Mouse (Mus musculus) MEL (cell line): ENCODE results near the gene B9d1. TPM values are rescaled to one million over a fixed set of nuclear protein-coding genes. Genes with fewer than 3 reads are reported as not detected.

Source experiments
- DNase-seq: peaks from one replicate; pipeline ENCODE4 v3.0.0; 2011; ENCODE audit warnings: low read depth, low spot score
- H3K27ac ChIP-seq: 2 replicates; pipeline ENCODE4 v1.5.1; 2012; ENCODE audit warnings: low read depth, mild to moderate bottlenecking, control low read depth, low read length, moderate library complexity; ENCODE audit not compliant: control insufficient read depth
- H3K27me3 ChIP-seq, 2 experiments: fragments of 150-350 bp in 1 of 2; sonication (generic) in 1 of 2; 2 replicates each; pipeline ENCODE4 v1.6.1; 2012; ENCODE audit warnings: low read length in 2 of 2, mild to moderate bottlenecking in 2 of 2, improper control_type of control experiment in 1 of 2, moderate library complexity in 1 of 2; ENCODE audit not compliant: insufficient read depth in 2 of 2, control insufficient read depth in 1 of 2
- H3K36me3 ChIP-seq, 2 experiments: 2 replicates each; pipeline ENCODE4 v1.6.1; 2012 to 2014; ENCODE audit warnings: low read length in 2 of 2, improper control_type of control experiment in 1 of 2, inconsistent platforms in 1 of 2, mild to moderate bottlenecking in 1 of 2; ENCODE audit not compliant: insufficient read depth in 2 of 2, control insufficient read depth in 1 of 2
- H3K4me1 ChIP-seq, 2 experiments: fragments of 150-350 bp in 1 of 2; sonication (generic) in 1 of 2; 2 replicates each; pipeline ENCODE4 v1.6.1; 2012; ENCODE audit warnings: low read length in 2 of 2, improper control_type of control experiment in 1 of 2, mild to moderate bottlenecking in 1 of 2; ENCODE audit not compliant: insufficient read depth in 2 of 2, control insufficient read depth in 1 of 2
- H3K4me3 ChIP-seq, 2 experiments: fragments of 150-350 bp in 1 of 2; sonication (generic) in 1 of 2; 2 replicates each; pipeline ENCODE4 v1.5.1; 2012; ENCODE audit warnings: low read depth in 2 of 2, low read length in 2 of 2, mild to moderate bottlenecking in 2 of 2, moderate library complexity in 2 of 2, control low read depth in 1 of 2, improper control_type of control experiment in 1 of 2; ENCODE audit not compliant: control insufficient read depth in 1 of 2, insufficient read depth in 1 of 2
- H3K79me2 ChIP-seq: 2 replicates; pipeline ENCODE4 v1.6.1; 2012; ENCODE audit warnings: mild to moderate bottlenecking, low read length, moderate library complexity; ENCODE audit not compliant: control insufficient read depth, poor library complexity, insufficient read depth
- H3K9ac ChIP-seq: 2 replicates; pipeline ENCODE4 v1.6.1; 2012; ENCODE audit warnings: low read depth, mild to moderate bottlenecking, control low read depth, low read length, moderate library complexity; ENCODE audit not compliant: control insufficient read depth, poor library complexity, severe bottlenecking
- H3K9me3 ChIP-seq: fragments of 150-350 bp; sonication (generic); replicated peaks from 2 replicates; pipeline ENCODE4 v1.6.1; 2012; ENCODE audit warnings: mild to moderate bottlenecking, low read length, improper control_type of control experiment, moderate library complexity; ENCODE audit not compliant: insufficient read depth
- CHD1 ChIP-seq: IDR thresholded peaks from 2 replicates; pipeline ENCODE4 v1.6.1; 2012; ENCODE audit warnings: low read depth, mild to moderate bottlenecking, inconsistent platforms, low read length, improper control_type of control experiment
- CTCF ChIP-seq, 3 experiments: IDR thresholded peaks in 2 of 3; conservative IDR thresholded peaks in 1 of 3; 2 replicates each; pipeline ENCODE4 v1.5.1; 2011 to 2012; ENCODE audit warnings: low read length in 3 of 3, low read depth in 2 of 3, mild to moderate bottlenecking in 2 of 3, improper control_type of control experiment in 1 of 3, inconsistent platforms in 1 of 3, mixed read lengths in 1 of 3, moderate library complexity in 1 of 3; ENCODE audit not compliant: control insufficient read depth in 1 of 3, insufficient read depth in 1 of 3, poor library complexity in 1 of 3, severe bottlenecking in 1 of 3
- GABPA ChIP-seq: IDR thresholded peaks from 2 replicates; pipeline ENCODE4 v1.6.1; 2012; ENCODE audit warnings: low read depth, mild to moderate bottlenecking, inconsistent platforms, low read length, improper control_type of control experiment, moderate library complexity
- GATA1 ChIP-seq: IDR thresholded peaks from 2 replicates; pipeline ENCODE4 v1.6.1; 2011; ENCODE audit warnings: low read depth, low read length, improper control_type of control experiment
- MAFK ChIP-seq: IDR thresholded peaks from 2 replicates; pipeline ENCODE4 v1.6.1; 2011; ENCODE audit warnings: low read depth, mild to moderate bottlenecking, low read length, improper control_type of control experiment, borderline replicate concordance
- MAZ ChIP-seq: IDR thresholded peaks from 2 replicates; pipeline ENCODE4 v1.6.1; 2012; ENCODE audit warnings: low read depth, mild to moderate bottlenecking, inconsistent platforms, low read length, improper control_type of control experiment
- MYB ChIP-seq: IDR thresholded peaks from 2 replicates; pipeline ENCODE4 v1.6.1; 2011; ENCODE audit warnings: mild to moderate bottlenecking, low read depth, low read length, improper control_type of control experiment
- MYC ChIP-seq: IDR thresholded peaks from 2 replicates; pipeline ENCODE4 v1.6.1; 2011; ENCODE audit warnings: low read depth, mild to moderate bottlenecking, low read length, improper control_type of control experiment, moderate library complexity
- NELFE ChIP-seq: IDR thresholded peaks from 2 replicates; pipeline ENCODE4 v1.6.1; 2011; ENCODE audit warnings: low read depth, low read length, improper control_type of control experiment
- POLR2AphosphoS2 ChIP-seq: IDR thresholded peaks from 2 replicates; pipeline ENCODE4 v1.6.1; 2011; ENCODE audit warnings: low read length, improper control_type of control experiment
- POLR2AphosphoS5 ChIP-seq: IDR thresholded peaks from 2 replicates; pipeline ENCODE4 v1.6.1; 2012; ENCODE audit warnings: low read depth, borderline replicate concordance, mild to moderate bottlenecking, inconsistent platforms, low read length, moderate library complexity, mixed read lengths
- SIN3A ChIP-seq: IDR thresholded peaks from 2 replicates; pipeline ENCODE4 v1.6.1; 2012; ENCODE audit warnings: low read length, improper control_type of control experiment, inconsistent platforms
- SMC3 ChIP-seq: IDR thresholded peaks from 2 replicates; pipeline ENCODE4 v1.6.1; 2011; ENCODE audit warnings: low read depth, low read length, improper control_type of control experiment
- TCF12 ChIP-seq: IDR thresholded peaks from 2 replicates; pipeline ENCODE4 v1.6.1; 2014; ENCODE audit warnings: low read depth, mild to moderate bottlenecking, inconsistent platforms, low read length, improper control_type of control experiment, moderate library complexity
- UBTF ChIP-seq: IDR thresholded peaks from 2 replicates; pipeline ENCODE4 v1.6.1; 2012; ENCODE audit warnings: low read depth, mild to moderate bottlenecking, inconsistent platforms, low read length, improper control_type of control experiment, moderate library complexity, borderline replicate concordance; ENCODE audit not compliant: insufficient read depth
- USF1 ChIP-seq: IDR thresholded peaks from 2 replicates; pipeline ENCODE4 v1.6.1; 2014; ENCODE audit warnings: low read depth, mild to moderate bottlenecking, inconsistent platforms, low read length, improper control_type of control experiment, moderate library complexity
- ZNF384 ChIP-seq: IDR thresholded peaks from 2 replicates; pipeline ENCODE4 v1.6.1; 2012; ENCODE audit warnings: low read depth, mild to moderate bottlenecking, inconsistent platforms, low read length, improper control_type of control experiment
- polyA plus RNA-seq, 2 experiments: library from polyadenylated mRNA; stranded (reverse) in 1 of 2; unstranded in 1 of 2; fragments of >175 nt in 1 of 2; fragments of >200 nt in 1 of 2; gene quantifications; 2 replicates each; pipeline versions ENCODE4 v1.2.1 to v1.2.4; 2012; ENCODE audit warnings: low replicate concordance in 2 of 2, low read depth in 1 of 2; ENCODE audit not compliant: insufficient read length in 2 of 2, insufficient read depth in 1 of 2, missing spikeins in 1 of 2
- total RNA-seq: library from RNA; depleted of rRNA; stranded (reverse); fragments of 300-350 nt; gene quantifications from 2 replicates; pipeline ENCODE4 v1.2.3, GENCODE M21; 2012

The B9d1 gene
- total and polyA plus RNA-seq, 3 experiments: 22.5 to 27.2 TPM; not detected in 1

DNA sequence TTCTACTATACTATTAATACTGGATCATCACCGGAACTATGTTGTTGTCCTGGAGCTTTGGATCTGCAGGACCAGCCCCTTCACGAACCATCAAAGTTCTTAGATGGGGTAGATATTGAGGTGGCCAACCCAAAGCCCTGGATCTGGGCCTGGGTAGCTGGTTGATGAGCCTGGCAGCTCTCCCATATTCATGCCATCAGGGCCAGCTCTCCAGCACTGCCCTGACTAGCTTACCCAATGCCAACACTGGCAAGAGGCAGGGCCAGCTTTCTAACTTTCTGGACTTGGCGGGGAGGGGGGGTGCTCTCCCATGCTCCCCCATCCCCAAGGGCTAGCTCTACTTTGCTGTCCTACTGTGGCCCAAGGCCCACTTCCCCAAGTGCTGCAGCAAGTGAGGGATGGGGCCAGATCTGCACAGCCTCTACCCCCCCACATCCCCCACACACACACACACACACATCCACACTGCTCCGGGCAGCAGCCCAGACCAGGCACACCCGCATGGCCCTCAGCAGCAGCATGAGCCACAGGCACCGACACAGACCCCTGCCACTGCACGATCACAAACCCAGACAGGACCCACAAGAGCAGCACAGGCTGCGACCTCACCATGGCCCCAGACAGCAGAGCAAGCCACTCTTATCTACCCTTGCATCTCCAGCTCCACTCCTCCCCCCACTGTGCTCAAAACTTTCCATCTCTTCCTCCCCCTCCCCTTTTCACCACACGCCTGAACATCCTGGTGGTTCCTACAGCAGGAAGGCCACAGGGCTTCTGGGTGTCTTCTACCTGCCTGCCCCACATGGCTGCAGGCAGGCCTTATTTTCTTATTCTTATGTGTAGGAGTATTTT lies 23.5 kb upstream of the B9d1 start:
- Histone ChIP-seq H3K4me3 (no peak overlapping the region), H3K27me3 (peaks cover 2 to 3% of the 10 kb centered on the region in 2 experiments; a peak in 3 of 4 replicates), H3K79me2 (no peaks in the 10 kb centered on the region), H3K36me3 (no peaks in the 10 kb centered on the region), H3K9ac (no peak overlapping the region), H3K27ac (no peak overlapping the region), H3K9me3 (no peaks in the 10 kb centered on the region), H3K4me1 (0 out of 4 replicates have a peak, but pooled peaks cover 0 to 5% of the 10 kb centered on the region in 2 experiments)
- TF ChIP-seq GATA1 (0 out of 2 replicates have a peak, but pooled peaks have one; percentile 20), MAZ (no peak), TCF12 (no peak), SIN3A (no peak)
- DNase-seq: no peak

DNA sequence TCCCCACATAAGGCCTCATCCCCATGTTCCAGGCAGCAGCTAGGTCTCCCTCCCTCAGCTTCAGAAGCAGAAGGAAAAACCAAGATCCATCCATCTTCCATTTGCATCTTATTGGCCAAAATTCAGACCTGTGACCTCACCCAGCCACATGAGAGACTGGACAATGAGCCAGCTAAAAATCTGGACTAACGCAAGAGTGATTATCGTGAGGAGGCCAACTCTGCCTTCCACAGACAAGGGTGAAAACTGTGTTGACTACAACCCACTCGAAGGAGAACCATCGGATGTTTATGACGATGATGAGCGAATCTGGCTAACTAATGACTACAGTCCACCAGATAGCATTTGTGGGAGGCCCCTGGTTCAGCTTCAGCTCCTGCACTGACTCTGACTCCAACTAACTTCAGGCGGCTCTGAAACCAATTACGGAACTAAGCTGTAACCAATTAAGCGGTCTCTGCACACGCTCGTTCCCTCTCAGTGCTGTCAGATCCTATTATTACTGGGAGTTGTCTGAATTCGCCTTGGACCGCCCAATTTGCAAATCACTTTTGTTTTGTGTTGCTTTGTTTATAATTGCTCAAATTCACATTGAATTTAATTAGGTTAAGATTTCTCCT lies 21.6 kb upstream of the B9d1 start:
- Histone ChIP-seq H3K4me3 (no peak overlapping the region), H3K9me3 (no peaks in the 10 kb centered on the region), H3K36me3 (no peaks in the 10 kb centered on the region), H3K79me2 (no peaks in the 10 kb centered on the region), H3K27me3 (peaks cover 0 to 3% of the 10 kb centered on the region in 2 experiments; a peak in 2 of 4 replicates), H3K4me1 (0 out of 4 replicates have a peak, but pooled peaks cover 0 to 5% of the 10 kb centered on the region in 2 experiments), H3K27ac (no peak overlapping the region)
- DNase-seq: no peak
- no peak for TF ChIP-seq UBTF
- TF ChIP-seq CHD1: no peak
- TF ChIP-seq MYC: no peak
- TF ChIP-seq TCF12: no peak
- TF ChIP-seq, all 39 proteins: peak for 0
- H3K9ac ChIP-seq: no peak overlapping the region

DNA sequence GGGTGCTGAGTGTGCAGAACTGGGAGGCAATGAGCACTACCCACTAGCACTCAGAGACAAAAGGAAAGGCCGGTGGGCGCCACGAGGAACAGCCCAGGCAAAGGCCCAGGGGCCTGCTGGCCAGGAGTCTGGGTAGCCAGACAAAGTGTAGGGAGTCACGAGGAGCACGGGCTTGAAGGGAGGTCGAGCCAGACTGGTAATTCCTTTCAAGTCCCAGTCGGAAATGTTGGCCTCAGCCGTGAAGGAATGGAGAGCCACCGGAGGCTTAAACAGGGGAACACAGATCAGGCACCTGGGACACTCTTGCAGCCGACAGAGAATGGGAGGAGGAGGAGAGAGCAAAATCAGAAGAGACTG lies 20.7 kb upstream of the B9d1 start:
- Histone ChIP-seq H3K9me3 (no peaks in the 10 kb centered on the region), H3K4me1 (0 out of 4 replicates have a peak, but pooled peaks cover 0 to 5% of the 10 kb centered on the region in 2 experiments), H3K36me3 (no peaks in the 10 kb centered on the region), H3K27ac (no peak overlapping the region), H3K79me2 (no peaks in the 10 kb centered on the region), H3K27me3 (no peaks in the 10 kb centered on the region; a peak in 1 of 4 replicates), H3K9ac (no peak overlapping the region), H3K4me3 (no peak overlapping the region)
- TF ChIP-seq SMC3 (no peak), USF1 (no peak), MYC (no peak), CTCF (IDR thresholded peaks at IDR 0.05 in 2 of 3, conservative IDR thresholded peaks at IDR 0.05 in 1 of 3; ENCODE audit: control insufficient read depth in 1 of 3, insufficient read depth in 1 of 3, low read depth in 2 of 3, low read length in 3 of 3, poor library complexity in 1 of 3, severe bottlenecking in 1 of 3) (no peak), MYB (no peak), MAZ (no peak), GABPA (no peak), ZNF384 (no peak), MAFK (no peak), POLR2AphosphoS2 (no peak), NELFE (no peak), POLR2AphosphoS5 (no peak)
- DNase-seq: no peak
